Mouse (Mus musculus) heart, adult 8-10 months (tissue): ENCODE data around the gene Esyt3. TPM values are rescaled to one million over a fixed set of nuclear protein-coding genes. Genes with fewer than 3 reads are reported as not detected.

Experiments used
- DNase-seq: peaks from one replicate; pipeline ENCODE4 v3.0.0; 2022; ENCODE audit warnings: low spot score
- total RNA-seq, 4 experiments: library from RNA; stranded (reverse); gene quantifications; 2 replicates each; pipeline ENCODE4 v1.2.4; 2022

Esyt3 gene
- under 1 TPM; 0.22 to 0.46 (median 0.39) TPM for total RNA-seq

GRCm38 (mm10) chr9:99357921-99358692 lies at the start of gene Esyt3:
Esyt3 (minus strand) TSS chr9:99358557.
- no peak for DNase-seq

DNA sequence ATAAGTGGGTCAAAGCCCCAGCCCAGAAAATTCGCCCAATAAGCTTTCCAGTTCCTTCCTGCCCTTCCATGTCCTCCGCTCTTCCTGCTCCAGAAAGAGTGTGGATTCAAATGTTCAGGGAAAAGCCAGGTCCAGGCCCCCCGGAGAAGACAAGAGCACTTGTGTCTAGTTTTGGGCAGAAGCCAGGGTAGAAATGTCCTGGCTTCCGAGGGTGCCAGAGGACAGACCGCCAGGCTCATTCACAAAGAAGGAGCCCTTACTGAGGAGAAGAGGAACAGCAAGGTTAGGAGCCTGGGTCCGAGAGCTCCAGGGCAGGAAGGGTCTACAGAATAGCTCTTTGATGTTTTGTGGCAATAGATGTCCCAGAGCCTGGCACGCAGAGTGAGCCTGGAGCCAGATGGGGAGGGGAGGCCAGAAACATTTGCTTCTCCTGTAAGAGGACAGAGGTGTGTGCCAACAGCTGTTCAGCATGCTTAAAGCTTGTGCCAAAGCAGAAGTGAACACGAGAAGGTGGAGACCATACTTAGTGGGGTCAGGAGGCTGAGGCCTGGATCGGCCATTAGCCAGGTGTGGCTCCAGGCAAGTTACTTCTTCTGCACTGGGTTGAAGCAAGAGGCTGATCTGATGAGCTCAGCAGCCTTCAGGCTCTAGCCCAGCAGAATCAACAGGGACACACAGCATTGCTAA lies 43.1 kb upstream of the Esyt3 start:
- DNase-seq, result no peak

DNA sequence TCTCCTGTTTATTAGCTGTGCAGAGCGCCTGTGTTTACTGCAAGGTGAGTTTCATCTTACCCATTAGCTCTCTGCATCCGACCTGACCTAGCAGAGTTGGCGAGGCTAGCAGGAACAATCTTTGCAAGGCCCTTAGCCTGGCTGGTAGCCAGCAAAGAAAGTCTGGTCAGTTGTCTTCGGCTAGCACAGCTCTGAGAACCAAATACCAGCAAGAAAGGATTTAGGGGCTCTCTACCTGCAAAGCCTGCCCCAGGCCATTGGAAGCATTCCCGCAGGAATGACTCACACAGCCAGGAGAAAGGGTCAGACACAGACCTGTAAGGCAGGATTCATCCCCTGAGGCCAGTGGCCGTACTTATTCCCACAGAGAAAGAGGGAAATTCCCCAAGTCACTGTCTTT lies 42.4 kb upstream of the Esyt3 start:
- DNase-seq, result no peak

GRCm38 (mm10) chr9:99397056-99397815 lies 38.9 kb upstream of the Esyt3 start:
- DNase-seq, result no peak

- no peak for DNase-seq
Measured at GRCm38 (mm10) chr9:99394366-99394765, 36.0 kb upstream of the Esyt3 start.

DNA sequence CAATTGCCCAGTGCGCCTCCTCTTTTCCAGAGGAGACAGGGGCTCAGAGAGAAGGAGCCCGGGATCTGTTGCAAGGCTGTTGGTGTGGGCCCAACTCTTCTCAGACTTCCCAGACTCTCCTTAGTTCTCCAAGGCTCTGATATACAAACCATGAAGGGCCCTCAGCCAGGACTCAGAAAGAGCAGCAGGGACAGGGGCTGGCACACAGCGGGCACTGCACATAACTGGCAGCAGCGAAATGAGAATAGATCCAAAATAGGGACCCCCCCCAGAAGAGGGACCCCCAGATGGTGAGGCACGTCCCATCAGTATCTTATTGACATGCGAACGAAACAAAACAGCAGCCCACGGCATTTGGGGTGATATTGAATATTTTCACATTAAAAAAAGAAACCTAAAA lies 34.8 kb upstream of the Esyt3 start:
- DNase-seq, result no peak

- DNase-seq, result no peak
Measured at GRCm38 (mm10) chr9:99391557-99391956, 33.2 kb upstream of the Esyt3 start.

DNA sequence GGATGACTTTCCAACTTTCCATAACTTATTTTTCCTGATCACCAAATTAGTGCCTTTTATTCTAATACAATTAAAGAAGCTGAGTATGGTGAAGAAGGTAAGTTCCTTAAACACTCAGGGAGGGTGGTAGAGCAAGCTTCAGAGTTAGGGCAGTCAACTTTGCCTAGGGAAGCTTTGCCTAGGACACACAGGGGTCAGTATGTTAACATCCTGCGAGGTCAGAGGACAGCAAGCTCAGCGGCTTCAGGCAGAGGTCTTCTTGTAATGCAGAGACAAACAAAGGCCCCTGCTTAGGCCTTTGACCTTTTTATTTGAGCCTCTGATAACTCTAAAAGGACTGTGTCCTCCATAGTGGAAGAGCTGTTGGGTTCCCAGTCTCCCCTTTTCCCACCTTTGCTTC lies 32.4 kb upstream of the Esyt3 start:
- no peak for DNase-seq

GRCm38 (mm10) chr9:99390201-99390600 lies 31.8 kb upstream of the Esyt3 start:
- DNase-seq, result no peak

DNA sequence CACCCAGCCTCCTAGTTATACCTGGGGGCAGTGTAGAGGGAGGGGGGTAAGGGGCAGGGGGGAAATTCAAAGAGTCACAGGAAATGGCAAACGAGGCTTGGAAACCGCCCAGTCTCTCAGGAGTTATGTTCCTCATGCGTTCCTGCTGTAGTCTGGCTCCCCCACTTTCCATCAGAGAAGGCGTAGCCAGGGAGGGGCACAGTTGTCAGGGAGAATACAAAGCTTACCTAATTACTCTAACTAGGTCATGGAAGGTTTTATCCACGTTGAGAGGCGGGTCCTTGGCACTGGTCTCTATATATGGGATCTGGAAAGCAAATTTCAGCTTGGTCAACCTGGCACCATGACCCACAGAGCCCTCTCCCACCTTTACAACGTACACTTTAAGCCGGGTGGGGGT lies 31.1 kb upstream of the Esyt3 start:
- no peak for DNase-seq

DNA sequence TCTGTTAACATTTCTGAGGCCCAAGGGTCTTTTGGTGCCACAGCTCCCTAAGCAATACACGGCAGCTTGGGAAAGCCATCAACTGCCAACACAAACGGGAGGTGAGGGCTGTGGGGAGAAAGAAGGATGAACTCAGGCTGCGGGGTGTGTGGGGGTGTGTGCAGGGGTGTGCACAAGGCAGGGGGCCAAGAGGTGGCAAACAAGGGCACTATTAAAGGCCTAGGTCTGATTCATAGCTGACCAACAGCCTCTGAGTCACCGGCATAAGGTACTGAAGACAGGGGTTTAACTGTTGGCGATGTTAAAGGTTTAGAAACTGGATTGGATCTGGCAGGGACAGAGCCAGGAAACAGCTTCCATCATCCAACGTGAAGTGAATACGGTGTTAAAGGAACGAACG lies 30.5 kb upstream of the Esyt3 start:
- DNase-seq, result no peak

- no peak for DNase-seq
Measured at GRCm38 (mm10) chr9:99388078-99388477, 29.7 kb upstream of the Esyt3 start.

DNA sequence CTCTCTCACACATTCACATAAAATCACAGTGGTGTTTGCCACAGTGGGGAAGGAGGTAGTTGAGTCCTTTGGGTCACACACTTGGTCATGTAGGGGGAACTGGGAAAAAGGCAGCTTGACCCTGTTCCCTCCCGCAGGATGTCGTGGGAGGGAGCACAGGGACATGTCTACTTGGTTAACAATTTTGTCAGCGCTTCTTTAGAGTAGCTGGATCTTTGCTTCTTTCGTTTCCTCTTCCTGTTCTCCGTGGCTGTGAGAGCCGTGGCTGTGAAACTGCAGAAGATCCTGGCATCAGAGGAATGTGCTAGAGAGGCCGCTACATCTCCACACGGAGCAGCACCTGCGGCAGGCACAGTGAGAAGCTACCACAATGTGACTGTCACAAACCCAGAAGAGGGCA lies 24.2 kb upstream of the Esyt3 start:
- DNase-seq, result peak; percentile 19

GRCm38 (mm10) chr9:99379194-99379593 lies 20.8 kb upstream of the Esyt3 start:
- DNase-seq, result no peak

GRCm38 (mm10) chr9:99376591-99377418 lies 18.4 kb upstream of the Esyt3 start:
- peak; percentile 33 for DNase-seq

DNA sequence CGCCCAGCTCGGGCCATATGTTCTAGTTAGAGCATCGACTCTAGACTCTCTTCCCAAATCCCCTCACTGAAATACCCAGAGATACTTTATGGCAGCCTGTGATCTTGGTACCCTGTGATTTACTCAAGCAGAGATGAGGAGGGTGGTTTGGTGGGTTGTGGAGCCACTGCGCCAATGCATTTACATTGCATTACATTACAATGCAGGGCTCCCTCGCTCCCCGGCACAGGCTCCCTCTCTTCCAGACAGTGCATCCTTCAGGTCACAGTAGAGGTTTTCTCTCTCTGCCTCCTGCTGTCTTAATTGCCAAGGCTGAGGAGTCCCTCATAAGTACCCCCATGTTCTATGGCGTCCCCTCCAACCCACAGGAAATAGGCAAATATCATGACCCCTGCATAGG lies 10.1 kb upstream of the Esyt3 start:
- no peak for DNase-seq

DNA sequence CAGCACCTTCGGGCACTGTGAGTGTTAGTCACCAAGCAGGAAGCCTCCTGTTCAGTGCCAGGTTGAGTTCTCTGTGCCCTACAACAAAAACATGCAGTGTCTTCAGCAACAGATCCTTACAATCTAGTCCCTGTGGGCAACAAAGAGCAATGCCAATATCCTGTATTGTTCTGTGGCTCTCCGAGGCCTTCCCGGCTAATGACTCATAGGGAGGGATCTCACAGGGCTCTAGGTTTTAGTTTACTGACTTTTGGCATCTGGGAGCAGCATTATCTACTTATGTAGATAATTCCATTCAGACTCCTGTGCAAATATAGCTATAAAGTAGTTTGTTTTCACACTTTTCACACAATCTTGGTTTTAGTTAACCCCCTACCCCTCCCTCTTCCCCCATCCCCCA lies 7.5 kb upstream of the Esyt3 start:
- DNase-seq, result no peak

GRCm38 (mm10) chr9:99363076-99363475 lies 4.7 kb upstream of the Esyt3 start:
- no peak for DNase-seq

DNA sequence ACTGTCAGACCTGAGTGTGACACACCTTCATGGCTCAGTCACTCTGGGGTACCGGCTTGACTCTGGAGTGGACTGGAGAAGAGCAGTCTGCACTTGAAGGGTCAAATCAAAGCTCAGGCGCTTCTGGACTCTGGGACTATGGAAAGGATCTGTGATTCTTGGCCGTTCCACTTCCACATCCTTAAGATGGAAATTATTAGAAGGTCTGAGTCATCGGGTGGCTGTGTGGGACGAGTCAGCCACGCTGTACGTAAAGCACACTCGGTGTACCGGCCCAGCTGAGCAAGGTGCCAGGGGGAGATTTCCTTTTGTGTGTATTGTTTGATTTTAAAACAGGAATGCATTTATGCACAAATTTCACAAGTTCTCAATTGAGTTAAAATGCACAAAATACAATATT lies 3.6 kb upstream of the Esyt3 start:
- DNase-seq, result no peak

DNA sequence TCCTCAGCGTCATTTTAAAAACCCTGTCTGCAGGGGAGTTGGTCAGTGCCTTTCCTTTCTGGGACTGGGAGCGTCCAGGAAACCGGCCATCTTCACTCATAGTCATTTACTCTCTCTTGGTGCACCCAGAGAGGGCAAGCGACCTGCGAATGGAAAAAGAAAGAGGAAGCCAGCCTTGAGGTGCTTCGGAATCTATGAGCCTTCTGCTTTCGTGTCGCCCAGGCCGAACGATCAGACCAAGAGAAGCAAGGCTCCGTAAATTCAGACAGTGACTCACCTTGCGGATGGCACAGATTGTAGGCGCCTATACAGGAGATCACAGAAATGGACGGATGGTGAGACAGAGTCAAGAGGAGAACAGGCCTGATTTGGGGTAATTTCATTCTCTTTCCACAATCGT lies 655 bp upstream of the Esyt3 start:
- DNase-seq, result no peak

GRCm38 (mm10) chr9:99357561-99357920 lies 816 bp downstream of the Esyt3 start:
- DNase-seq, result no peak

GRCm38 (mm10) chr9:99355971-99356370 lies 2.4 kb downstream of the Esyt3 start:
- DNase-seq, result no peak
